Mouse (Mus musculus): ENCODE results near the gene Tmem202.

GRCm38 (mm10) chr9:59578505-59578867 is 38.8 kb upstream of the Tmem202 start:
- TF ChIP-seq POLR2A (IDR thresholded peaks at IDR 0.05; ENCODE audit: borderline replicate concordance, control insufficient read depth, low read depth, low read length) (no peak), CTCF (IDR thresholded peaks at IDR 0.05; ENCODE audit: control insufficient read depth, insufficient read depth, low read length) (no peak)

Measured in bone marrow, adult 2 months (tissue).